Mouse (Mus musculus): ENCODE measurements around the gene Slc9a1. TPM values are rescaled to one million over a fixed set of nuclear protein-coding genes. Genes with fewer than 3 reads are reported as not detected.

The Slc9a1 gene
- polyA plus RNA-seq, 1 experiment from 2014 or later: 10.1 TPM

Small RNA genes within 50 kb of the gene (microRNA-seq; reads per million reads assigned to microRNA genes)
- 1.3 reads per million for gene Mir5122

Other genes starting within 250 kb of the Slc9a1 start
- 30.3 and 31.1 TPM in 2 replicates for gene Wasf2, start 239.2 kb upstream of the Slc9a1 start, polyA plus RNA-seq (2015; fragmentation: Nextera tagmentation; extraction: Ambion mirVana)
- 3.0 and 4.5 TPM in 2 replicates for gene Cd164l2, start 157.6 kb upstream of the Slc9a1 start, polyA plus RNA-seq (2015; fragmentation: Nextera tagmentation; extraction: Ambion mirVana)
- 1.6 and 2.7 TPM in 2 replicates for gene Gpr3, start 157.2 kb upstream of the Slc9a1 start, polyA plus RNA-seq (2015; fragmentation: Nextera tagmentation; extraction: Ambion mirVana)
- 1.8 and 2.2 TPM in 2 replicates for gene Map3k6, start 128.9 kb upstream of the Slc9a1 start, polyA plus RNA-seq (2015; fragmentation: Nextera tagmentation; extraction: Ambion mirVana)
- gene Sytl1, start 106.6 kb upstream of the Slc9a1 start, polyA plus RNA-seq (2015; fragmentation: Nextera tagmentation; extraction: Ambion mirVana): 0.32 and 0.35 TPM in 2 replicates
- gene Tmem222, start 91.9 kb upstream of the Slc9a1 start, polyA plus RNA-seq (2015; fragmentation: Nextera tagmentation; extraction: Ambion mirVana): 109 and 121 TPM in 2 replicates
- 22.7 and 24.0 TPM in 2 replicates for gene Wdtc1, start 16.2 kb upstream of the Slc9a1 start, polyA plus RNA-seq (2015; fragmentation: Nextera tagmentation; extraction: Ambion mirVana)
- gene Tent5b, start 110.4 kb downstream of the Slc9a1 start, polyA plus RNA-seq (2015; fragmentation: Nextera tagmentation; extraction: Ambion mirVana): 0.49 and 0.58 TPM in 2 replicates
- gene Trnp1, start 128.8 kb downstream of the Slc9a1 start, polyA plus RNA-seq (2015; fragmentation: Nextera tagmentation; extraction: Ambion mirVana): 10.8 and 10.9 TPM in 2 replicates
- 0.39 and 0.74 TPM in 2 replicates for gene Kdf1, start 149.3 kb downstream of the Slc9a1 start, polyA plus RNA-seq (2015; fragmentation: Nextera tagmentation; extraction: Ambion mirVana)
- 253 and 272 TPM in 2 replicates for gene Nudc, start 176.3 kb downstream of the Slc9a1 start, polyA plus RNA-seq (2015; fragmentation: Nextera tagmentation; extraction: Ambion mirVana)
- gene Nr0b2, start 183.7 kb downstream of the Slc9a1 start, polyA plus RNA-seq (2015; fragmentation: Nextera tagmentation; extraction: Ambion mirVana): not detected in 2 replicates
- 7.1 and 8.6 TPM in 2 replicates for gene Gpatch3, start 205.0 kb downstream of the Slc9a1 start, polyA plus RNA-seq (2015; fragmentation: Nextera tagmentation; extraction: Ambion mirVana)
- gene Gpn2, start 214.7 kb downstream of the Slc9a1 start, polyA plus RNA-seq (2015; fragmentation: Nextera tagmentation; extraction: Ambion mirVana): 17.6 and 19.7 TPM in 2 replicates
- 2.2 TPM in 2 replicates for gene Sfn, start 232.5 kb downstream of the Slc9a1 start, polyA plus RNA-seq (2015; fragmentation: Nextera tagmentation; extraction: Ambion mirVana)

Measured in hindbrain, embryonic 15.5 days (tissue).